Mouse (Mus musculus): ENCODE measurements around the gene Batf. TPM values are rescaled to one million over a fixed set of nuclear protein-coding genes. Genes with fewer than 3 reads are reported as not detected.

The Batf gene
- total and polyA plus RNA-seq, 3 experiments, result 14.4 to 19.9 TPM; not detected in 1

GRCm38 (mm10) chr12:85729945-85730290 is 43.4 kb downstream of the Batf start:
- Histone ChIP-seq H3K79me2 (ENCODE audit: control insufficient read depth, insufficient read depth, low read length, poor library complexity) (no peaks in the 10 kb centered on the region), H3K9me3 (replicated peaks; ENCODE audit: insufficient read depth, low read length) (no peaks in the 10 kb centered on the region), H3K4me3 (ENCODE audit: control insufficient read depth in 1 of 2, insufficient read depth in 1 of 2, low read depth in 2 of 2, low read length in 2 of 2) (no peak overlapping the region), H3K27ac (ENCODE audit: control insufficient read depth, low read depth, low read length) (no peak overlapping the region), H3K4me1 (ENCODE audit: control insufficient read depth in 1 of 2, insufficient read depth in 2 of 2, low read length in 2 of 2) (peaks cover 0 to 2% of the 10 kb centered on the region in 2 experiments; a peak in 2 of 4 replicates), H3K9ac (ENCODE audit: control insufficient read depth, low read depth, low read length, poor library complexity, severe bottlenecking) (no peak overlapping the region), H3K27me3 (ENCODE audit: control insufficient read depth in 1 of 2, insufficient read depth in 2 of 2, low read length in 2 of 2) (peaks cover 0 to 6% of the 10 kb centered on the region in 2 experiments; a peak in 2 of 4 replicates), H3K36me3 (ENCODE audit: control insufficient read depth in 1 of 2, insufficient read depth in 2 of 2, low read length in 2 of 2) (peaks cover 0 to 2% of the 10 kb centered on the region in 2 experiments; a peak in 1 of 4 replicates)
- DNase-seq (ENCODE audit: low read depth, low spot score), result no peak
- no peak for TF ChIP-seq ETS1 (IDR thresholded peaks at IDR 0.05; ENCODE audit: low read depth, low read length)
- no peak for TF ChIP-seq JUND (IDR thresholded peaks at IDR 0.05; ENCODE audit: low read depth, low read length)
- TF ChIP-seq TAL1 (IDR thresholded peaks at IDR 0.05; ENCODE audit: low read length), result no peak
- TF ChIP-seq E2F4 (IDR thresholded peaks at IDR 0.05; ENCODE audit: borderline replicate concordance, low read depth, low read length), result no peak
- no peak for TF ChIP-seq ZC3H11A (IDR thresholded peaks at IDR 0.05; ENCODE audit: low read depth, low read length)
- no peak for TF ChIP-seq NRF1 (IDR thresholded peaks at IDR 0.05; ENCODE audit: insufficient read depth, low read depth, low read length, poor library complexity, severe bottlenecking)
- TF ChIP-seq POLR2AphosphoS2 (IDR thresholded peaks at IDR 0.05; ENCODE audit: low read length), result no peak
- TF ChIP-seq UBTF (IDR thresholded peaks at IDR 0.05; ENCODE audit: borderline replicate concordance, insufficient read depth, low read depth, low read length), result no peak
- no peak for TF ChIP-seq GABPA (IDR thresholded peaks at IDR 0.05; ENCODE audit: low read depth, low read length)
- no peak for TF ChIP-seq NELFE (IDR thresholded peaks at IDR 0.05; ENCODE audit: low read depth, low read length)

- no peak overlapping the region for H3K27ac ChIP-seq (ENCODE audit: control insufficient read depth, low read depth, low read length)
- TF ChIP-seq CHD1 (IDR thresholded peaks at IDR 0.05; ENCODE audit: low read depth, low read length) (no peak), CHD2 (IDR thresholded peaks at IDR 0.05; ENCODE audit: low read length) (no peak), UBTF (IDR thresholded peaks at IDR 0.05; ENCODE audit: borderline replicate concordance, insufficient read depth, low read depth, low read length) (no peak), BHLHE40 (IDR thresholded peaks at IDR 0.05; ENCODE audit: borderline replicate concordance, low read depth, low read length) (no peak), POLR2AphosphoS5 (IDR thresholded peaks at IDR 0.05; ENCODE audit: borderline replicate concordance, low read depth, low read length) (no peak), MAZ (IDR thresholded peaks at IDR 0.05; ENCODE audit: low read depth, low read length) (no peak), GABPA (IDR thresholded peaks at IDR 0.05; ENCODE audit: low read depth, low read length) (no peak), GATA1 (IDR thresholded peaks at IDR 0.05; ENCODE audit: low read depth, low read length) (no peak), ETS1 (IDR thresholded peaks at IDR 0.05; ENCODE audit: low read depth, low read length) (no peak), USF2 (IDR thresholded peaks at IDR 0.05; ENCODE audit: borderline replicate concordance in 1 of 2, insufficient read depth in 1 of 2, low read depth in 1 of 2, low read length in 2 of 2) (no peak), MAFK (IDR thresholded peaks at IDR 0.05; ENCODE audit: borderline replicate concordance, low read depth, low read length) (no peak), USF1 (IDR thresholded peaks at IDR 0.05; ENCODE audit: low read depth, low read length) (no peak), E2F4 (IDR thresholded peaks at IDR 0.05; ENCODE audit: borderline replicate concordance, low read depth, low read length) (no peak), SIN3A (IDR thresholded peaks at IDR 0.05; ENCODE audit: low read length) (no peak), TCF12 (IDR thresholded peaks at IDR 0.05; ENCODE audit: low read depth, low read length) (no peak), POLR2A (IDR thresholded peaks at IDR 0.05; ENCODE audit: control insufficient read depth in 1 of 2, insufficient read depth in 1 of 2, low read depth in 1 of 2, low read length in 2 of 2, poor library complexity in 1 of 2) (no peak), MYC (IDR thresholded peaks at IDR 0.05; ENCODE audit: low read depth, low read length) (no peak), MYB (IDR thresholded peaks at IDR 0.05; ENCODE audit: low read depth, low read length) (no peak), ZKSCAN1 (IDR thresholded peaks at IDR 0.05; ENCODE audit: low read depth, low read length) (no peak)
- H3K36me3 ChIP-seq (ENCODE audit: control insufficient read depth in 1 of 2, insufficient read depth in 2 of 2, low read length in 2 of 2), result no peaks in the 10 kb centered on the region
- no peak overlapping the region for H3K4me3 ChIP-seq (ENCODE audit: control insufficient read depth in 1 of 2, insufficient read depth in 1 of 2, low read depth in 2 of 2, low read length in 2 of 2)
- no peaks in the 10 kb centered on the region for H3K9me3 ChIP-seq (replicated peaks; ENCODE audit: insufficient read depth, low read length)
- no peak overlapping the region for H3K9ac ChIP-seq (ENCODE audit: control insufficient read depth, low read depth, low read length, poor library complexity, severe bottlenecking)
- no peaks in the 10 kb centered on the region for H3K79me2 ChIP-seq (ENCODE audit: control insufficient read depth, insufficient read depth, low read length, poor library complexity)
- H3K27me3 ChIP-seq (ENCODE audit: control insufficient read depth in 1 of 2, insufficient read depth in 2 of 2, low read length in 2 of 2), result peaks cover 0 to 8% of the 10 kb centered on the region in 2 experiments
- H3K4me1 ChIP-seq (ENCODE audit: control insufficient read depth in 1 of 2, insufficient read depth in 2 of 2, low read length in 2 of 2), result no peaks in the 10 kb centered on the region
- peak; percentile 32 for DNase-seq (ENCODE audit: low read depth, low spot score)
These were observed 49.7 kb downstream of the Batf start for GRCm38 (mm10) chr12:85736203-85736602.
